Mouse (Mus musculus) CD8-positive naive resting alpha-beta T cell, adult 2 months (primary cell): ENCODE measurements around the gene Nek4.

Experiments
- DNase-seq, 2 experiments: peaks; one replicate each; pipeline ENCODE4 v3.0.0; 2022; ENCODE audit warnings: low read depth in 2 of 2, low spot score in 2 of 2

The Nek4 gene

GRCm38 (mm10) chr14:30951154-30951825, at the start of gene Nek4:
TSS of gene Nek4 (plus strand) at chr14:30951377.
- DNase-seq, result peak; percentile 96

GRCm38 (mm10) chr14:30902628-30903027, 48.5 kb upstream of the Nek4 start:
- DNase-seq, result no peak

GRCm38 (mm10) chr14:30903036-30903435, 48.1 kb upstream of the Nek4 start:
- DNase-seq, result no peak

- no peak for DNase-seq
Observed at GRCm38 (mm10) chr14:30904307-30904706, 46.9 kb upstream of the Nek4 start.

GRCm38 (mm10) chr14:30906001-30906400, 45.2 kb upstream of the Nek4 start:
- no peak for DNase-seq

GRCm38 (mm10) chr14:30907814-30908265, 43.3 kb upstream of the Nek4 start:
- no peak for DNase-seq

GRCm38 (mm10) chr14:30911141-30911540, 40.0 kb upstream of the Nek4 start:
- no peak for DNase-seq

GRCm38 (mm10) chr14:30912641-30913040, 38.5 kb upstream of the Nek4 start:
- DNase-seq, result no peak

GRCm38 (mm10) chr14:30913404-30913803, 37.8 kb upstream of the Nek4 start:
- DNase-seq, result no peak

- DNase-seq, result no peak
Observed at GRCm38 (mm10) chr14:30916516-30916915, 34.7 kb upstream of the Nek4 start.

GRCm38 (mm10) chr14:30922053-30922670, 29.0 kb upstream of the Nek4 start:
- DNase-seq, result no peak

GRCm38 (mm10) chr14:30923375-30924105, 27.6 kb upstream of the Nek4 start, which contains the start of gene Itih3:
TSS of gene Itih3 (minus strand) at chr14:30923760.
- no peak for DNase-seq

- DNase-seq, result no peak
Observed at GRCm38 (mm10) chr14:30925492-30925891, 25.7 kb upstream of the Nek4 start.

- no peak for DNase-seq
Observed at GRCm38 (mm10) chr14:30930386-30930785, 20.8 kb upstream of the Nek4 start.

- no peak for DNase-seq
Observed at GRCm38 (mm10) chr14:30933351-30933750, 17.8 kb upstream of the Nek4 start.

GRCm38 (mm10) chr14:30942254-30942653, 8.9 kb upstream of the Nek4 start:
- DNase-seq, result no peak

- DNase-seq, result no peak
Observed at GRCm38 (mm10) chr14:30943038-30943437, 8.1 kb upstream of the Nek4 start, which contains the start of gene Itih1. TSS of gene Itih1 (minus strand) at chr14:30943289.

- peak; percentile 11 to 51 for DNase-seq
Observed at GRCm38 (mm10) chr14:30943860-30944674, 7.1 kb upstream of the Nek4 start.

- no peak for DNase-seq
Observed at GRCm38 (mm10) chr14:30944745-30945144, 6.4 kb upstream of the Nek4 start.

GRCm38 (mm10) chr14:30949986-30950385, 1.2 kb upstream of the Nek4 start:
- DNase-seq, result no peak

- no peak for DNase-seq
Observed at GRCm38 (mm10) chr14:30958517-30958916, 7.3 kb downstream of the Nek4 start.
